Mouse (Mus musculus): ENCODE measurements at regions not wholly inside any gene's neighbourhood (a gene's known extent, or its start where the extent isn't known, plus 50 kb on each side); places are given as distances from the start of the nearest gene placed in this dataset.

- no peaks in the 10 kb centered on the region for H3K9me3 ChIP-seq (replicated peaks; ENCODE audit: low read length)
These were observed 74.6 kb upstream of the Pabpc5 start for GRCm38 (mm10) chrX:119852436-119852835.

More at GRCm38 (mm10) chrX:119852436-119852835, 74.6 kb upstream of the Pabpc5 start:
- TF ChIP-seq CTCF (IDR thresholded peaks at IDR 0.05; ENCODE audit: low read depth): no peak
- no peak overlapping the region for H3K27ac ChIP-seq
- H3K9ac ChIP-seq (ENCODE audit: low read depth, low read length): no peak overlapping the region
- H3K27me3 ChIP-seq (ENCODE audit: insufficient read depth, low read length): no peaks in the 10 kb centered on the region
- DNase-seq (ENCODE audit: low spot score) (peak; percentile 21), ATAC-seq (replicated peaks; ENCODE audit: low FRiP score, low read depth) (no peak; the same call in 1 of the 2 replicates)
- WGBS: 29% methylated on average over 5 of the region's 5 CpGs
- no peak overlapping the region for H3K4me2 ChIP-seq (ENCODE audit: low read length)
- no peak overlapping the region for H3K4me3 ChIP-seq (replicated peaks; ENCODE audit: low read depth, low read length)
- H3K36me3 ChIP-seq (ENCODE audit: insufficient read depth, low read length): no peaks in the 10 kb centered on the region
- no peaks in the 10 kb centered on the region for H3K4me1 ChIP-seq (replicated peaks; ENCODE audit: insufficient read depth, low read length)

Data from kidney, postnatal 0 days (tissue).